Mouse (Mus musculus) urinary bladder, postnatal 10 days (tissue): ENCODE measurements around the gene Psme2b.
"Not testable (repeated sequence)": the region's sequence is repeated elsewhere in the genome, so short reads cannot be mapped to it uniquely, and the experiment has no call there.

Source experiments
- DNase-seq: peaks from one replicate; pipeline ENCODE4 v3.0.0; 2022; ENCODE audit warnings: low spot score

The Psme2b gene

DNA sequence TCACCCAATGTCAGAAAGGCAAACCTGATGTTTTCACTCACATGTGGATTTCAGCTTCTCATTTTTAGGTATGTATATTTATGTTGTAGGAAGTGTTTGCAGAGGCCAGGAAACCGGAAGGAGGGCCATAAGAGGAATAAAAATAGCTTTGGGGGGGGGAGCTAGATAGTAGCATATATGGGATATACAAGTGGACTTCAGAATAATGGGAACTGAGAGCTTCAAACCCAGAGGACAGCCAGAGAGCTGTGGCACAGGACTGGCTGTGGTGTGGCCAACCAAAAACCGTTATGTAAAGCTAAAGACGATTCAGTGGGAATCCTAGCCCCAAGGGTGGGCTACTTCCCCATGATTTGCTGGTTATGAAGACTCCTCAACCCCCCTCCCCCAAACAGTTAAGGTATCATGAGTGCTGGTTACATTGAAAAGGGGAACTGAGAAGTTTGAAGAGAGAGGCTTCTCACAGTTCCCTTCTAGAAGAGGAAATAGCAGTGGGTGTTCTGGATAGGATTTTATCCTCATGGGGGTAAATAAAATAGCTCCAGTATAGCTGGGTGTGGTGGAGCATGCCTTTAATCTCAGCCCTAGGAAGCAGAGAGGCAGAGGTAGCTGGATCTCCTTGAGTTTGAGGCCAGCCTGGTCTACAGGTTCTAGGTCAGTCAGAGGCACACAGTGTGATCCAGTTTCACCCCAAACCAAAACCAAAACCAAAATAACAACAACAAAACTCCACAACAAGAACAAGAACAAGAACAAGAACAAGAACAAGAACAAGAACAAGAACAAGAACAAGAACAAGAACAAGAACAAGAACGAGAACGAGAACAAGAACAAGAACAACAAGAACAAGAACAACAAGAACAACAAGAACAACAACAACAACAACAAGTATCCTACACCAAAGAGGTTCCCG lies 45.1 kb downstream of the Psme2b start:
- not testable (repeated sequence) for DNase-seq

DNA sequence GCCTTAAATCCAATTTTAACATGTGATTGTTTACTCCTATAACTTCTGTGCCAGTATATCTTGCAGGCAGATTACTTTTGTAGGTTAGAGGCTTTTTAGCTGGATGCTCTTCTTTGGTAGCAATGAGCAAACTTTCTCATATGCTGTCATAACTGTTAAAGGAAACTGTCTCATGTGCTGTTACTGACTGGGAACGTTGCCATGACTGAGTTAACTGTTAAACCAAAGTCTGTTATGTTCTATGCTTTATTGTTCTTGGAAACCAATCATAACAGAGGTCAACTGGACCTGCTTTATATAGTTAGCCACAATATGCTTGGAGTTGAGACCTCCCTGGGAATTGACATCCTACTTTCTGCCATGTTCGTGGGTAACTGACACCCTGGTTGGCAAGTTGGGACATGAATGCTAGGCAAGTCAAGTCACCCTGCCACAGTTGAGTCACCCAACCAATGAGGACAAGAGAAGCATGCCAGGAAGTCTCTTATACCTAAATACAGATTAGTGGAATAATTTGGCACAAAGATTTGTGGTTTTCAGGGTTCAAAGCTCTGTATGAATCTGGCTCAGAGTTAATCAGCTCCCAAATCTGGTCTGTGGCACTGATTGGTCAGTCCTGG lies 47.1 kb downstream of the Psme2b start:
- no peak for DNase-seq
